In genomic region chr10:93143285-93143985, GRCm38 (mm10) we compare ENCODE assay signal across 8 mouse cellular contexts. TPM values are rescaled to one million over a fixed set of nuclear protein-coding genes. Genes with fewer than 3 reads are reported as not detected.
DNase-seq lines count a peak whose midpoint lies in the region; ATAC-seq and TF ChIP-seq lines count a peak whose summit lies in the region.

No protein-coding gene starts in this region.

- no peak for DNase-seq in heart, adult 2 months
- DNase-seq in heart, adult 9 months (ENCODE audit: low spot score in 2 of 2), result no peak
- peak; percentile 26 for DNase-seq in G1E (ENCODE audit: low spot score)
- no peak for DNase-seq in urinary bladder, adult 2 months (ENCODE audit: low spot score)
- DNase-seq in right cerebral cortex, postnatal 4 days, result no peak
- no peak for DNase-seq in cerebellum, postnatal 25 days

- H3K4me1 ChIP-seq in heart, adult 2 months (ENCODE audit: control insufficient read depth, insufficient read depth, low read length), result peaks cover 3% of the 10 kb centered on the region; the same call in 1 of the 2 replicates
- peaks cover 40% of the 10 kb centered on the region for H3K4me1 ChIP-seq in G1E (ENCODE audit: insufficient read depth, low read depth, low read length)
- H3K4me1 ChIP-seq in heart, embryonic 16.5 days (ENCODE audit: control insufficient read depth, insufficient read depth, low read length), result peaks cover 15% of the 10 kb centered on the region

- no peak for TF ChIP-seq POLR2A in heart, adult 2 months (IDR thresholded peaks at IDR 0.05; ENCODE audit: insufficient read depth, low read depth, low read length)

- no peak overlapping the region for H3K9ac ChIP-seq in heart, adult 2 months (ENCODE audit: low read depth, low read length)
- peak overlapping the region; percentile 14; the same call in 1 of the 2 replicates for H3K9ac ChIP-seq in heart, embryonic 16.5 days (ENCODE audit: low read length)

- H3K4me2 ChIP-seq in heart, embryonic 16.5 days (ENCODE audit: low read depth, low read length), result peak overlapping the region; percentile 70

- no peak for TF ChIP-seq CTCF in heart, adult 2 months (IDR thresholded peaks at IDR 0.05)
- no peak for TF ChIP-seq CTCF in G1E (IDR thresholded peaks at IDR 0.05; ENCODE audit: low read depth, low read length)

- peak overlapping the region; percentile 14; the same call in 1 of the 2 replicates for H3K4me3 ChIP-seq in heart, adult 2 months
- H3K4me3 ChIP-seq in G1E (ENCODE audit: low read depth, low read length), result peak overlapping the region; percentile 65
- peak overlapping the region; percentile 40 for H3K4me3 ChIP-seq in heart, embryonic 16.5 days (ENCODE audit: low read length)

- peaks cover 6% of the 10 kb centered on the region for H3K9me3 ChIP-seq in G1E (replicated peaks)
- H3K9me3 ChIP-seq in heart, embryonic 16.5 days (replicated peaks; ENCODE audit: control insufficient read depth, low read length), result no peaks in the 10 kb centered on the region

- peak; percentile 88 for ATAC-seq in G1E (ENCODE audit: extremely low read depth, insufficient number of reproducible peaks, low FRiP score, poor library complexity, severe bottlenecking)
- no peak for ATAC-seq in heart, embryonic 16.5 days (replicated peaks; ENCODE audit: extremely low read depth, insufficient read depth, low FRiP score)
- peak; percentile 88 for ATAC-seq in megakaryocyte-erythroid progenitor cell, adult 5-6 weeks (replicated peaks; ENCODE audit: low FRiP score, low TSS enrichment, poor library complexity, severe bottlenecking)

- no peak for TF ChIP-seq EP300 in heart, adult 2 months (IDR thresholded peaks at IDR 0.05; ENCODE audit: insufficient read depth, low read depth, low read length)

- intact Hi-C loops in heart, adult 2 months (cut with DNase I), result loop anchor here (10.0 kb wide), 1 partner anchor 59 kb away; the partner anchor contains the start of gene Cfap54

- H3K79me2 ChIP-seq in heart, adult 2 months (replicated peaks; ENCODE audit: control insufficient read depth, insufficient read depth, low read length), result no peaks in the 10 kb centered on the region

- H3K36me3 ChIP-seq in heart, adult 2 months (ENCODE audit: control insufficient read depth, insufficient read depth, low read length), result 0 out of 2 replicates have a peak, but pooled peaks cover 2% of the 10 kb centered on the region
- H3K36me3 ChIP-seq in G1E (replicated peaks), result peaks cover 6% of the 10 kb centered on the region
- H3K36me3 ChIP-seq in heart, embryonic 16.5 days (ENCODE audit: control insufficient read depth, insufficient read depth), result no peaks in the 10 kb centered on the region

- 16% methylated on average over 18 of the region's 18 CpGs for WGBS in heart, adult 2 months
- 18% methylated on average over 18 of the region's 18 CpGs for WGBS in heart, embryonic 16.5 days

- H3K27me3 ChIP-seq in heart, adult 2 months (ENCODE audit: control insufficient read depth, insufficient read depth, low read length), result no peaks in the 10 kb centered on the region
- H3K27me3 ChIP-seq in G1E (ENCODE audit: insufficient read depth, low read length), result no peaks in the 10 kb centered on the region
- H3K27me3 ChIP-seq in heart, embryonic 16.5 days (ENCODE audit: control insufficient read depth, insufficient read depth, low read length), result no peaks in the 10 kb centered on the region

- peak overlapping the region; percentile 36; the same call in 1 of the 2 replicates for H3K27ac ChIP-seq in heart, adult 2 months
- peak overlapping the region; percentile 48; the same call in 1 of the 2 replicates for H3K27ac ChIP-seq in heart, embryonic 16.5 days (ENCODE audit: low read length)

RNA-seq across cellular contexts. Expression of gene Cdk17, which starts 17.2 kb away (rescaled TPM):
- 10 to 100 TPM; 14.3 to 18.8 TPM for total RNA-seq in heart, adult 2 months (2021)
- 16.6 and 22.5 TPM in 2 replicates for polyA plus RNA-seq in heart, adult 2 months (2012; rRNA removed)
- 123 and 138 TPM in 2 replicates for total RNA-seq in G1E (2014; fragmentation: Nextera tagmentation)
- total RNA-seq in G1E (2017), result 91.0 and 95.6 TPM in 2 replicates
- polyA plus RNA-seq in G1E (2012), result 4.9 and 6.5 TPM in 2 replicates
- 14.9 and 16.7 TPM in 2 replicates for polyA plus RNA-seq in heart, embryonic 16.5 days (2015; fragmentation: Nextera tagmentation; extraction: Ambion mirVana)
- 48.0 and 71.7 TPM in 2 replicates for total RNA-seq in megakaryocyte-erythroid progenitor cell, adult 5-6 weeks (2014; fragmentation: Nextera tagmentation)
- 69.4 and 88.0 TPM in 2 replicates for total RNA-seq in megakaryocyte-erythroid progenitor cell, adult 5-6 weeks (2017)
- 27.2 and 27.6 TPM in 2 replicates for polyA plus RNA-seq in urinary bladder, adult 2 months (2012; rRNA removed)

Comparison
In these comparisons a context has a peak if more than half of its experiments do, and no peak if none do; other contexts are left out.
1. H3K4me3 ChIP-seq: peak in every context shown above with its lines; median percentile 65 in G1E; 40 in heart, embryonic 16.5 days; 14 in heart, adult 2 months.